Mouse (Mus musculus) ZHBTc4 (cell line): ENCODE measurements around the gene Ppp3r1.

Experiments used
- DNase-seq: peaks from one replicate; pipeline ENCODE4 v3.0.0-alpha.2; 2011; ENCODE audit warnings: low read depth, low spot score

Gene Ppp3r1

GRCm38 (mm10) chr11:17158858-17159737, at the start of gene Ppp3r1:
Ppp3r1 (plus strand) TSS chr11:17159263.
- peak; percentile 97 for DNase-seq

- DNase-seq, result no peak
These were observed 46.5 kb upstream of the Ppp3r1 start for GRCm38 (mm10) chr11:17112419-17113090.

GRCm38 (mm10) chr11:17126418-17126817, 32.6 kb upstream of the Ppp3r1 start:
- DNase-seq, result no peak

GRCm38 (mm10) chr11:17135638-17136037, 23.4 kb upstream of the Ppp3r1 start:
- DNase-seq, result no peak

- no peak for DNase-seq
These were observed 20.6 kb upstream of the Ppp3r1 start for GRCm38 (mm10) chr11:17138306-17139033.

GRCm38 (mm10) chr11:17159738-17160241, 727 bp downstream of the Ppp3r1 start:
- peak; percentile 42 for DNase-seq

GRCm38 (mm10) chr11:17160242-17160641, 1.2 kb downstream of the Ppp3r1 start:
- DNase-seq, result peak; percentile 74

- DNase-seq, result no peak
These were observed 4.9 kb downstream of the Ppp3r1 start for GRCm38 (mm10) chr11:17163956-17164355.

- no peak for DNase-seq
These were observed 7.6 kb downstream of the Ppp3r1 start for GRCm38 (mm10) chr11:17166627-17167026.

- no peak for DNase-seq
These were observed 10.2 kb downstream of the Ppp3r1 start for GRCm38 (mm10) chr11:17169262-17169661.

- DNase-seq, result no peak
These were observed 12.1 kb downstream of the Ppp3r1 start for GRCm38 (mm10) chr11:17170938-17171729.

GRCm38 (mm10) chr11:17172300-17172699, 13.2 kb downstream of the Ppp3r1 start:
- DNase-seq, result peak; percentile 22

- DNase-seq, result no peak
These were observed 17.6 kb downstream of the Ppp3r1 start for GRCm38 (mm10) chr11:17176638-17177037.

- DNase-seq, result no peak
These were observed 21.7 kb downstream of the Ppp3r1 start for GRCm38 (mm10) chr11:17180753-17181152.

GRCm38 (mm10) chr11:17181807-17182206, 22.7 kb downstream of the Ppp3r1 start, which contains the start of gene Wdr92:
Wdr92 (plus strand) TSS chr11:17182107.
- DNase-seq, result no peak

GRCm38 (mm10) chr11:17183165-17183564, 24.1 kb downstream of the Ppp3r1 start:
- DNase-seq, result peak; percentile 47

GRCm38 (mm10) chr11:17187649-17188048, 28.6 kb downstream of the Ppp3r1 start:
- DNase-seq, result no peak

- no peak for DNase-seq
These were observed 29.7 kb downstream of the Ppp3r1 start for GRCm38 (mm10) chr11:17188786-17189185.

- DNase-seq, result peak; percentile 61
These were observed 33.2 kb downstream of the Ppp3r1 start for GRCm38 (mm10) chr11:17192151-17192844.

GRCm38 (mm10) chr11:17199170-17199569, 40.1 kb downstream of the Ppp3r1 start:
- DNase-seq, result no peak
